Mouse (Mus musculus) thymus, adult 2 months (tissue): ENCODE measurements around the gene Inpp5b. TPM values are rescaled to one million over a fixed set of nuclear protein-coding genes. Genes with fewer than 3 reads are reported as not detected.
A peak's percentile ranks its signal among the peaks of the same experiment; 100 is the strongest.

Source experiments
- DNase-seq: peaks from one replicate; pipeline ENCODE4 v3.0.0; 2021
- H3K27ac ChIP-seq: fragments of 200-500 bp; 2 replicates; pipeline ENCODE4 v1.5.1; 2012; ENCODE audit warnings: low read length, control low read depth; ENCODE audit not compliant: control insufficient read depth, insufficient read depth
- H3K27me3 ChIP-seq: fragments of 200-500 bp; 2 replicates; pipeline ENCODE4 v1.6.1; 2012; ENCODE audit warnings: mild to moderate bottlenecking, low read length, moderate library complexity, mixed read lengths; ENCODE audit not compliant: control insufficient read depth, insufficient read depth
- H3K36me3 ChIP-seq: fragments of 200-500 bp; 2 replicates; pipeline ENCODE4 v1.6.1; 2012; ENCODE audit warnings: mild to moderate bottlenecking, low read length, moderate library complexity; ENCODE audit not compliant: control insufficient read depth, insufficient read depth
- H3K4me1 ChIP-seq: fragments of 200-500 bp; replicated peaks from 2 replicates; pipeline ENCODE4 v1.6.1; 2012; ENCODE audit warnings: low read length; ENCODE audit not compliant: control insufficient read depth, insufficient read depth
- H3K4me3 ChIP-seq: fragments of 200-500 bp; 2 replicates; pipeline ENCODE4 v1.5.1; 2012; ENCODE audit warnings: mild to moderate bottlenecking, low read length, control low read depth, moderate library complexity; ENCODE audit not compliant: control insufficient read depth, insufficient read depth
- CTCF ChIP-seq: fragments of 200-500 bp; IDR thresholded peaks from 2 replicates; pipeline ENCODE4 v1.5.1; 2012; ENCODE audit warnings: mild to moderate bottlenecking, control low read depth, low read length, moderate library complexity, borderline replicate concordance; ENCODE audit not compliant: control insufficient read depth, poor library complexity, insufficient read depth; ENCODE audit errors: extremely low read depth
- POLR2A ChIP-seq: fragments of 200-500 bp; IDR thresholded peaks from 2 replicates; pipeline ENCODE4 v1.6.1; 2012; ENCODE audit warnings: mild to moderate bottlenecking, low read length, control low read depth, moderate library complexity; ENCODE audit not compliant: control insufficient read depth, poor library complexity, insufficient read depth; ENCODE audit errors: extremely low read depth
- WGBS: fragments of 180-500 bp; shearing (Covaris S2); methylation state at CpG from one replicate; pipeline ENCODE4 v1.1.7; 2018; 5-methylcytosine and 5-hydroxymethylcytosine counted together
- polyA plus RNA-seq: library from polyadenylated mRNA; depleted of rRNA; stranded (reverse); fragments of >200 nt; gene quantifications from 2 replicates; pipeline ENCODE4 v1.2.3, GENCODE M21; 2012; rRNA removed

Inpp5b gene
- polyA plus RNA-seq = 81.3 and 101 TPM in 2 replicates

DNA sequence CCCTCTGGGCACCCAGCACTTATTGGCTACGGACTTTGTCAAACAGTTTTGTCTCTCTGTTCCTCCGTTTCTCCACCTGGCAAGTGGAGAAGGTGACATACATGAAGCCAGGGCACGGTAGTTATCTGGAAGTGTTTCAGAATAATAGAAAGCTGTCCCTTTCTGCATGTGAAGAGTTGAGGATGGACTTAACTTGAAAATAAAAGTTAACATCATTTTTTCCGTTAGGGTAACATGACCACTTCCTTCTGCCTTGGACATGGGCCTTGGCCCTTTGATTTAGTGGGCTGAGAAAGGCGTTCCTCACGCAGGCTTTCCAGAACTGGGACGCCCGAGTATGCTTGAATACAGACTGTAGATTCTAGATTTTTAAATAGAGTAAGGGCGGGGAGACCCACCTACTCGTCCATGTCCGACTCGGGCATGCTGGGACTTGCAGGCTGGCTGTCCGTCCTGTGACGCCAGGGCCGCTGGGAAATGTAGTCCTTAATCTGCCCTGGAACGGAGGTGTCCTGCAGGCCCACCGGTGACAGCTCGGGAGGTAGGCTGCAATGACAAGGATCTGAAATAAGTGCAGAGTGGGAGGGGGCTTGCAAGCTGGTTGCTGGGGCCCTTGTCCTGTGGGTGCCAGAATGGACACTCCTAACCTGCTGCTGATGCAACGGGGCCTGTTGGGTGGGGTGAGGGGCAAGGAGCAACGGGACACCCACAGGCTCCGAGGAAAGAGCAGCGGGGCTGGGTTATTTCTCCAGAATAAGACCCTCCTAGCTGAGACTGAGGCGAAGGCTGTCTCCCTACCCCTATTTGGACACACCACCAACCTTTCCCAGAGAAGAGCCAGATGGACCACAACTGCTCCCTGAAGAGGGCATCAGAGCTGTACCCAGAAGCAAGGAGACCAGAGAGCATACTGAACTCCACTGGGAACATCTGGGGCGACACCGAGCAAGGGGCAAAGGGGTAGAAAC lies at the start of gene Inpp5b:
TSS of gene Inpp5b (plus strand) at position 475 of the 968 bp plus-strand sequence.
- Histone ChIP-seq H3K27ac (no peak within 1 kb of the TSS; the same call in 1 of the 2 replicates), H3K4me3 (peak within 1 kb of the TSS; percentile 50), H3K4me1 (peaks cover 10% of the 10 kb centered on the region), H3K36me3 (no peaks in the 10 kb centered on the region), H3K27me3 (no peaks in the 10 kb centered on the region)
- DNase-seq = peak; percentile 82
- 10% methylated on average over 25 of the region's 25 CpGs for WGBS
- TF ChIP-seq CTCF = peak; percentile 44; the same call in 1 of the 2 replicates
- 0 out of 2 replicates have a peak, but pooled peaks have one; percentile 8 for TF ChIP-seq POLR2A

DNA sequence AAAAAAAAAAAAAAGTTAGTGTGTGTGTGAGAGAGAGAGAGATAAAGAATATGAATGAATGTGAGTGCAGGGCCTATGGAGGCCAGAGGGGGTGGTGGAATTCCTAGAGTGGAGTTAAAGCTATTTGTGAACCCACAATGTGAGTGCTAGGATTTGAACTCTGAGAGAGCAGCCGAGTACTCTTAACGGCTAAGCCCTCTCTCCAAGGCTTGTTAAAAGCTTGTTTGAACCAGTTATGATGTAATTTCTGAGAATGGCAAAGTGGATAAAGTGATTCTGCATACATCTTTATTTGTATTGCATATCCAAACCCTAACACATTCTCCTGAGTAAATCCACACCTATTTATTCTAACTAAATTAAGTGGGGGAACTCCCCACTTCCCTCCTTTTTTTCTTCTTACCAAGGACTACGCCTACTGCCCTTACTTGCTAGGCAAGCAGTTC lies 49.2 kb upstream of the Inpp5b start:
- TF ChIP-seq POLR2A (no peak), CTCF (no peak)
- no peaks in the 10 kb centered on the region for H3K27me3 ChIP-seq
- H3K4me1 ChIP-seq = peaks cover 19% of the 10 kb centered on the region
- no peaks in the 10 kb centered on the region for H3K36me3 ChIP-seq
- DNase-seq = no peak
- H3K27ac ChIP-seq = no peak overlapping the region
- H3K4me3 ChIP-seq = no peak overlapping the region
- WGBS = 70% methylated on average over 3 of the region's 3 CpGs

DNA sequence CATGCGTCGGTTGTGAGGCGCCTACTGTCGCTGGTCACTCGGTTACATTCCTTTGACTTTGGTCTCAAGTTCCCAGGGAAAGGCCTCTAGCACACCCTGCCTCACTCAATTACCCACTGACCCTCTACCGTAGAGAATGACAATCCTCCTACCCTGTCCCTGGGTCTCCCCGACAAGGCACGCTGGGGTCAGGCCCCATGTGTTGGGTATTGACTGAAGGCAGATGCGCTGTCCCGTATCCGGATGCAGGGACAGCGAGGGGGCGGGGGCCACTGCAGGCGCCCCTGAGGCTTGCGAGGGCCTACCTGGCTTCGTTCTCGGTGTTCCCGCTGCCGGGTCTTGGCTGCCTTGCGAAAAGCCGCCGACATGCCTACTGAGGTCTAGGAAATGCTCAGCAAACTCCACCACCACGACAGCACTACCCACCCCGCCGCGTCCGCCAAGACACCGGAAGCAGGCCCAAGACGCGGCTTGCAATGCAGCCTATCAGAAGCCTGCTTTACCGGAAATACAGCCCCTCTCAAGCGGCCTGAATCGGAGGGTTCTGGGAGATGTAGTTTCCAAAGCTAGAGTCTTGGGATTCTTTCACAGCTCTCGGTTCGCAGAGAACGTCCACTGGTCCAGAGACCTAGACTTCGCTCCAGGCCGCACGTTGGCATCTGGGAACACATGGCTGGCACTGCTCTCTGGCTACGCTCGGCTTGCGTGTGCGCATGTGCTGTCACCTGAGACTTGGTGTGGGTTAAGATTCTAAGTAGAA lies 48.3 kb upstream of the Inpp5b start, which contains the start of gene Utp11:
TSS of gene Utp11 (minus strand) at position 466 of the 760 bp plus-strand sequence.
- Histone ChIP-seq H3K27ac (no peak within 1 kb of the TSS), H3K4me1 (peaks cover 19% of the 10 kb centered on the region), H3K27me3 (no peaks in the 10 kb centered on the region), H3K4me3 (peak within 1 kb of the TSS; percentile 83), H3K36me3 (no peaks in the 10 kb centered on the region)
- TF ChIP-seq CTCF (peak; percentile 48; the same call in 1 of the 2 replicates), POLR2A (peak; percentile 56; the same call in 1 of the 2 replicates)
- WGBS = under 1% methylated on average over 43 of the region's 43 CpGs
- peak; percentile 85 for DNase-seq

DNA sequence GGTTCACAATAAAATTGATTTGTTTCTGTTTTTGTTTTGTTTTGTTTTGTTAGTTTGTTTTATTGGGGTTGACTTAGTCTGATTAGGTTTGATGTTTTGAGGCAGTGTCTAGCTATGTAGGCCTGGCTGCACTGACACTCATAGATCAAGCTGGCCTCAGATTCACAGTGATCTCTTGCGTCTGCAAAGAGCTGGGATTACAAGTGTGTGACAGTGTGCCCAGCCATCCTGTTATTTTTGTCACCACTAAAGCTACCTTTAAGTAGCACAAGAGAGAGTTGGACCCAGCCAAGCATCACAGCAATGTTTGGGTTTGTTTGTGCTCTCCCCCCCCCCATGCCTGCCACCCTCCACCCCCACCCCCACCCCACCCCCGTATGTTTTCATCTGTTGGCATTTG lies 47.1 kb upstream of the Inpp5b start:
- H3K4me3 ChIP-seq = no peak overlapping the region
- no peak for DNase-seq
- H3K36me3 ChIP-seq = no peaks in the 10 kb centered on the region
- peaks cover 19% of the 10 kb centered on the region for H3K4me1 ChIP-seq
- no peak for TF ChIP-seq CTCF
- TF ChIP-seq POLR2A = no peak
- H3K27ac ChIP-seq = no peak overlapping the region
- 100% methylated on average over 2 of the region's 2 CpGs for WGBS
- H3K27me3 ChIP-seq = no peaks in the 10 kb centered on the region

DNA sequence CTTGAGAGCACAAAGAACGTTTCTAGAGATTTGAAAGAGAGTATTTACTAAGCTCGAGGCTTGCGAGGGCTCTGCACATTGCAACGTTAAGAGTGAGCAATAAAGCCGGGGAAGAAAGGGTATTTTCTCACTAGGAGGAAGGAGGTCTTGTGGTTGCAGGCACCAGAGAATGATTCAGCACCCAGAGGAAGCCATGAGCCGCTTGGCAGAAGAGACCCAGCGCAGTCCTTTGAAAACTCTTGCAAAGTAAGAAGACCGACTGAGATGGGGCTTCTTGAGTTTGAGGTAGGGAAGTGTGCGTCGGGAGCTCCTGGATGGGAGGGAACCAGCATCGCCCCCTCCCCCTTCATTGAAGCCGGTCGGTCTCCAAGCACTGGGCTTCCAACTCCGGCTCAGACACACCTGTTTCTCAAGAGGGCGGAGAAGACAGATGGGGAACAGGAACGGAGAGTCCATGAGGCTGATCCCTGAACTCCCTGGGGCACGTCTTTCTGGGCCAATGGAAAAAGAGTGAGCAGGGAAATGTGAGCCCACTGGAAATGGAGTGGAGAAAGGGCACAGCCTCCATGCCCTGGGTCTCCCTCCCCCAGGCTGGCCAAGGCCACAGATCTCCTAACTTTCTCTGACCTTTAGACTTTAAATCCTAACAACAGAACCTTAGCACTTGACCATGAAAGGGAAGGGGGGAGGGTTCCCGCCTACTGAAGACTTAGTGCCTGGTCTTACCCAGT lies 45.7 kb upstream of the Inpp5b start:
- H3K27ac ChIP-seq = peak overlapping the region; percentile 20; the same call in 1 of the 2 replicates
- no peaks in the 10 kb centered on the region for H3K27me3 ChIP-seq
- DNase-seq = peak; percentile 37
- H3K4me3 ChIP-seq = peak overlapping the region; percentile 29
- TF ChIP-seq CTCF = no peak
- TF ChIP-seq POLR2A = no peak
- no peaks in the 10 kb centered on the region for H3K36me3 ChIP-seq
- H3K4me1 ChIP-seq = peaks cover 26% of the 10 kb centered on the region
- WGBS = 2% methylated on average over 18 of the region's 18 CpGs
